Mouse (Mus musculus) bone marrow, adult 2 months (tissue): ENCODE data around the gene Kcnh4. TPM values are rescaled to one million over a fixed set of nuclear protein-coding genes. Genes with fewer than 3 reads are reported as not detected.
A peak's percentile ranks its signal among the peaks of the same experiment; 100 is the strongest.

Experiments
- H3K27ac ChIP-seq: fragments of 200-500 bp; 2 replicates; pipeline ENCODE4 v1.5.1; 2012; ENCODE audit warnings: low read depth, mild to moderate bottlenecking, control low read depth, inconsistent platforms, low read length; ENCODE audit not compliant: control insufficient read depth, poor library complexity, insufficient read depth
- H3K4me1 ChIP-seq: fragments of 200-500 bp; 2 replicates; pipeline ENCODE4 v1.6.1; 2011; ENCODE audit warnings: low read length; ENCODE audit not compliant: control insufficient read depth, insufficient read depth
- H3K4me3 ChIP-seq: fragments of 200-500 bp; replicated peaks from 2 replicates; pipeline ENCODE3; 2011; ENCODE audit warnings: mild to moderate bottlenecking, low read depth, low read length, control low read depth; ENCODE audit not compliant: control insufficient read depth
- CTCF ChIP-seq: fragments of 200-500 bp; IDR thresholded peaks from 2 replicates; pipeline ENCODE4 v1.5.1; 2011; ENCODE audit warnings: low read length, control low read depth; ENCODE audit not compliant: control insufficient read depth, insufficient read depth
- POLR2A ChIP-seq: fragments of 200-500 bp; IDR thresholded peaks from 2 replicates; pipeline ENCODE4 v1.6.1; 2011; ENCODE audit warnings: low read depth, mild to moderate bottlenecking, control low read depth, low read length, borderline replicate concordance; ENCODE audit not compliant: control insufficient read depth
- WGBS: fragments of 180-500 bp; shearing (Covaris S2); methylation state at CpG from one replicate; pipeline ENCODE4 v1.1.7; 2018; 5-methylcytosine and 5-hydroxymethylcytosine counted together
- polyA plus RNA-seq: library from polyadenylated mRNA; stranded (reverse); fragments of >200 nt; gene quantifications from 2 replicates; pipeline ENCODE4 v1.2.4, GENCODE M21; 2011; ENCODE audit warnings: low replicate concordance; ENCODE audit not compliant: missing spikeins, insufficient read depth, insufficient read length

Gene Kcnh4
- polyA plus RNA-seq, 1 experiment, result not detected

DNA sequence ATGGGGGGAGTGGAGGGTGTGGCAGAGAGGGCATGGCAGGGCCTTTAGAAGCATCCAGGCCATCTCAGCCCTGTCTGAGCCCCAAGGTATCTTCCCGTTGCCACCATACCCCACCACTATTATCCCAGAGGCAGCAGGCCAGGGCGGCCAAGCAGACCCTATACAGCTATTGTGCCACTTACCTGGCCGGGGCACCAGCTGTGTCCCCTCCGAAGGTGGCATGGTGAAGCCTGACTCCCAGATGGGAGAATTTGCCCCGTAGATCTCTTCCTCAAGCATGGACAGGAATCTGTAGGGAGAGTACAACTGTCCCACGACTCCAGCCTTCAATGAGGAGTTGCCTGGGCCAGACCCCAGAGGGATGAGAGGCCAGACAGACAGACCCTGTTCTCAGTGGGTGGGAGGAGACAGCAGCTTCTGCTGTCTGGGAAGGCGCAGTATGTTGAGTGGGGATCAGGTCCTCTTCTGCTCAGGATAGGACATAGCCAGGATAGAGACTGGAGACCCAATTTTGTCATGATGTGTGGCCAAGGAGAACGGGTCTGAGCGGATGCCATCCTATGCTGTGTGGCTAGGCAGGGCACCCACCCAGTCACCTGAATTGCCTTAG, 50.4 kb downstream of the Kcnh4 start:
- WGBS, result 88% methylated on average over 9 of the region's 9 CpGs
- H3K4me1 ChIP-seq, result peaks cover 5% of the 10 kb centered on the region; the same call in 1 of the 2 replicates
- H3K27ac ChIP-seq, result no peak overlapping the region
- TF ChIP-seq POLR2A, result no peak
- no peak overlapping the region for H3K4me3 ChIP-seq

DNA sequence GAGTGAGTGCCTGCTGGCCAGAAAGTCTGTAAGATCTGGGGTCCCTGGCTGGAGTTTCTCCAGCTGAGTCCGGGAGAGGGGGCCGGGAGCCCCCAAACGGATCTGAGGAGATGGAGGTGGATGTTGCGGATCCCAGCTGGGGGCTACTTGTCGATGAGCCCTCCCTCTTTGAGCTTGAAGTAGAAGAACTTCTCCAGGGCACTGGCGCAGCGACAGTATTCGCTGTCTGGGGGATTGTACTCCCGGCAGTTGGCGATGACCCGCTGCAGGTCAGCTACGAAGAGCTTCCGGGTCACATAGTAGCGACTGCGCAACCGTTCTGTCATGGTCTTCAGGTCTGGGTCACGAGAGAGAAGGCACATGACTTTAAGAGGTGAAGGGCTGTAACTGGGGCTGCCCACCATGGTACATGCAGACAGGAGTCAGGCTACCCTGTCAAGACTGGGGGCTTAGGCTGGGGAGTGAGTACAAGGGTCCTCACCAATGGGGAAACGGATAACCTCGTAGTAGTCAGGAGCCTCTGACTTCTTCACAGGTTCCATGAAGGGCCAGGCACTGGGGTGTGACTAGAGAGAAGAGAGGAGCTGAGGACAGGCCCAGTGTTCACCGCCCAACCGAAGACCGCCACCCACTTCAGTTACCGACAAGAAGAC, 54.5 kb downstream of the Kcnh4 start:
- WGBS, result 94% methylated on average over 23 of the region's 23 CpGs
- Histone ChIP-seq H3K4me1 (peaks cover 5% of the 10 kb centered on the region; the same call in 1 of the 2 replicates), H3K27ac (no peak overlapping the region), H3K4me3 (no peak overlapping the region)
- TF ChIP-seq CTCF (no peak), POLR2A (no peak)

DNA sequence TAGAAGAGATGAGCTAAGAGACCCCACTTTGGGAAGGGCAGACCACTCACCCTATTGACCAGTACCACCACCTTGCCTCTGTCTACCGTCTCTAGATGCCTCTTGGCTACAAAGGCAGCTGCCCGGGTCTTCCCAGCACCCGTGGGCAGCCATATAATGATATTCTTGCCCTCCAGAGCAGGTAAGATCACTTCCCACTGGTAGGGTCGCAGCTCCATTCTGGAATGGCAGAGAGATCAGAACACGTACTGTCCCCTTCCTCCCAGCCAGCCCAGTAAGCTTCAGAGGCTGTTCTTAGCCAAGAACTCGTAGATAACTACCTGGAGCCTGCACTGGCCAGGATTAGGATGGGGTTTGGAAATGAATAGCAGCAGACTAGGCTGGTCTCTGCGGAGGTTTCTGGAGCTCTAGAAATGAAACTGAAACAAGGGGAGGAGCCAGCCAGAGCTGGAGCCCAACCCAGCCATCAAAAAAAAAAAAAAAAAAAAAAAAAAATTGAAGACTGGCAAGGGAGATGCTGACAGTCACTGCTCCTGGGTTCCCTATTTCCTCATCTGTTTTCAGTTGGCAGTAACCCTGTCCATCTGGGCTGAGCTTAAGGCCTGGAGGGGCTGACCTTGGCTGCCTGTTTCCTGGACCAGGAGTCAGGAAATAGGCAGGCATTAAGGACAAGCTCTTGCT, 55.8 kb downstream of the Kcnh4 start, which contains the start of gene Dhx58:
TSS of gene Dhx58 (minus strand) at position 421 of the 681 bp plus-strand sequence.
- 2% methylated on average over 7 of the region's 7 CpGs for WGBS
- H3K4me1 ChIP-seq, result peaks cover 5% of the 10 kb centered on the region; the same call in 1 of the 2 replicates

DNA sequence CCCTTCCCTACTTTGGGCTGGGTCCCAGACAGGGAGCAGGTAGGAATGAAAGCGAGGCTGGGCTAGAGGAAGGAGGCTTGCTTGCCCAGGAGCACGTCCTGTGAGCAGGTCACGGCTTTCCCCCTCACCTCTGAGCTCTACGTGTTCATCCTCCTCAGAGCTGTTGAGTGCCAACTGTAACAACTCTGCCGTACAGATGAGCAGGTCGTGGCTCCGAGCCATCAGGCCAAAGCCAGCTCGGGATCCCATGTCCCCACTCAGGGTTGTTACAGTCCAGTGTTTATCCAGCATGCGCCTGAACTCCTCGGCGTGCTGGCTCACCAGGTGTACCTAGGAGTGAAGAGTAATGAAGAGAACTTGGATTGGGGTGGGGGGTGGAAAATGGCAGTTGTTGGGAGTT, 56.4 kb downstream of the Kcnh4 start:
- peak overlapping the region; percentile 87 for H3K4me3 ChIP-seq
- H3K27ac ChIP-seq, result peak overlapping the region; percentile 40
- WGBS, result 6% methylated on average over 11 of the region's 11 CpGs
- no peak for TF ChIP-seq CTCF
- TF ChIP-seq POLR2A, result 0 out of 2 replicates have a peak, but pooled peaks have one; percentile 35
- peaks cover 5% of the 10 kb centered on the region; the same call in 1 of the 2 replicates for H3K4me1 ChIP-seq

More for the DNA sequence above, 55.8 kb downstream of the Kcnh4 start, which contains the start of gene Dhx58:
- peak within 1 kb of the TSS; percentile 87 for H3K4me3 ChIP-seq
- TF ChIP-seq POLR2A, result no peak
- TF ChIP-seq CTCF, result no peak
- peak within 1 kb of the TSS; percentile 71 for H3K27ac ChIP-seq

DNA sequence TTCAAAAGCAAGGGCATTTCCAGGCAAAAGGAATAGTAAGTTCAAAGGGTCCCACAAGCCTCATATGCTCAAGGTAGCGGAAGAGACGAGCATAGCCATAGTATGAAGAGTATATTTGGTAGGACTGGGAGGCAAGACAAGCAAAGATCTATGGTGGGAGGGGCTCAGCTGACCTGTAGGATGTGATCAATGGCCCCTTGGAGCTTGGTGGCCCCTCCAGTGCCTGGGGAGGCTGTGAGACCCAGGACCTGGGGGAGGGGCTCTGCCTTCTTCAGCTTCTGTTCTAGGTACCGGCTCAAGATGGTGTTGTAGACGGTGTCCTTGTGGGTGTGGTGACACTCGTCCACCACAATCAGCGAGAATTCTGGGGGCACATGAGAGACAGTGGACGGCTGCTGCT, 56.8 kb downstream of the Kcnh4 start:
- peak overlapping the region; percentile 87 for H3K4me3 ChIP-seq
- H3K27ac ChIP-seq, result peak overlapping the region; percentile 40
- H3K4me1 ChIP-seq, result peaks cover 5% of the 10 kb centered on the region; the same call in 1 of the 2 replicates
- TF ChIP-seq POLR2A (no peak), CTCF (no peak)
- WGBS, result 3% methylated on average over 7 of the region's 7 CpGs

DNA sequence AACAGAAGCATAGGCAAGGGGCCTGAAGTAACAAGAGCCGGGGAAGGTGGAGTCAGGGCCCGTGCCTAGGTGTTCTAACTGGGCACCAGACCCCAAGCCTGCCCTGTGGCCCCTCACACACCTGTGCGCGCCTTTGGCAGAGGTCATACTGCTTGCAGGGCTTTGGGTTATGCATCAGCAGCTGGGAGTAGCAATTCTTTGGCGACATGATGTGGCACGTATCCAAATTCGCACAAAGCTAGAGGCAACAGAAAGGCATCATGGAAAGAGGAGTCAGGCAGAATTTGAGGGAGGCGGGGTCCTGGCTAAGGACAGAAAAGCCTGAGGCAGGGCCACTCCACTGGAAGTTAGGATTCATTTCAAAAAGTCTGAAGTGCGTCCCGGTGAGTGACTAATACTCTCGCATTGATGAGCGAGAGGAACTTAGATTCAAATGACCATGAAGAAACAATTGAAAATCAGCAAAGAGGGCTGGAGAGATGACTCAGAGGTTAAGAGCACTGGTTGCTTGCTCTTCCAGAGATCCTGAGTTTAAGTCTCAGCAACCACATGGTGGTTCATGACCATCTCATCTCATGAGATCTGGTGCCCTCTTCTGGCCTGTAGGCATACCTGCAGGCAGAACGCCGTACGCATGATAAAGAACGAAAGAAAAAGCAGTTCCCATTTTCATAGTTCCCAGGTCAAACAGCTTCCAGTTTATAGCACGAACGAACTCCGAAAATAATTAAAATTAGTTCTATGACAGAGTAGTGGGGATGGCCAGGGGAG, 57.5 kb downstream of the Kcnh4 start:
- peak overlapping the region; percentile 40; the same call in 1 of the 2 replicates for H3K27ac ChIP-seq
- TF ChIP-seq CTCF (peak; percentile 98), POLR2A (no peak)
- WGBS, result 50% methylated on average over 19 of the region's 19 CpGs
- peak overlapping the region; percentile 87 for H3K4me3 ChIP-seq
- H3K4me1 ChIP-seq, result peaks cover 5% of the 10 kb centered on the region; the same call in 1 of the 2 replicates

DNA sequence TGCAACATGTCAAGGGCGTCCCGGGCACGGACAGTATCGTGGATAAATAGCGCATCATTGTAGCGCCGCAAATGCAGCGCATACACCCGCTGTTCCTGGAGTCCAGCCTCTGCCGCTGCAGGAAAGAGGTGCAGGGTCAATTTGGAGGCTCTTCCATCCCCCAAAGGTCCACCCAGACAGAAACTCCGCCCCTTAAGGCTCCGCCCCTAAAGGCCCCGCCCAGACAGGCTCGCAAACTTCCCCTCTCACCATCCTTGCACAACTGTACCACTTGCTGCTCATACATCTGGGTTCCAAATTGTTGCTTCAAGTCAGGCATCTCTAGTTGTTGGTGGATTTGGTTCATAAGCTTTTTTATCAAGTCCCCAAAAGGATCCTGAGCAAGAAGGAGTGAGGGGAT, 58.4 kb downstream of the Kcnh4 start:
- Histone ChIP-seq H3K27ac (no peak overlapping the region; the same call in 1 of the 2 replicates), H3K4me3 (peak overlapping the region; percentile 87), H3K4me1 (peaks cover 5% of the 10 kb centered on the region; the same call in 1 of the 2 replicates)
- no peak for TF ChIP-seq CTCF
- TF ChIP-seq POLR2A, result no peak
- 36% methylated on average over 14 of the region's 14 CpGs for WGBS
